Mouse (Mus musculus): ENCODE data around the gene Zdhhc6.

Zdhhc6 gene

DNA sequence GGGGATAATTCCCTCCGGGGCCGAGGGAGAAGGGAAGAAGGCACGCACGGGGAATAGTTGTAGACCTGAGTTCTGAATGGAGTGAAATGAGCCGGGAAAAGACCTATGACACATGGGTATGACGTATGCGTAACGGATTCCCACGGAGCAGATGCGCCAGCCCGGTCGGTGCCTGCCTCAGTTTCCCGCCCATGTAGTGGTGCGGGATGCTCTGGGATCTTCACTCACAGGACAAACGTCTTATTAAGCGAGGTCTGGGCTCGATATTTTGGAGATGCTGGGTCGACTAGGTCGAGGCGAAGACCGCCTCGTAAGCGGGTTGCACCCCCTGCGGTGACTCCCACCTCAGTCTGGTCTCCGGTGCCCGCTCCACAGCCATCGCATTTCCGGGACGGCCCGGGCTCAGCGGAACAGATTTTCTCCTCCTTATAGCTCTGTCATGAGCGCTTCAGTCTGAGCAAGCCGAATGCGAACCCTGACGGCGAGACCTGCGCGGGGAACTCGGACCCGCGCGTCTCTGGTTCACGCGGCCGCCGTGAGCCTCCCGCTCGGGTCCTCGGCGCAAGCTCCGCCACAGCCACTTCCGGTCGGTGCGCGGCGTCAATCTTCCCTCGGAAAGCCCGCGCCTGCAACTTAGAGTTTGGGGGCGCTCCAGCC lies at the start of gene Zdhhc6:
Gene Zdhhc6, minus strand, starts transcription at position 581 of the 657 bp plus-strand sequence.
- DNase-seq, result peak; percentile 87

DNA sequence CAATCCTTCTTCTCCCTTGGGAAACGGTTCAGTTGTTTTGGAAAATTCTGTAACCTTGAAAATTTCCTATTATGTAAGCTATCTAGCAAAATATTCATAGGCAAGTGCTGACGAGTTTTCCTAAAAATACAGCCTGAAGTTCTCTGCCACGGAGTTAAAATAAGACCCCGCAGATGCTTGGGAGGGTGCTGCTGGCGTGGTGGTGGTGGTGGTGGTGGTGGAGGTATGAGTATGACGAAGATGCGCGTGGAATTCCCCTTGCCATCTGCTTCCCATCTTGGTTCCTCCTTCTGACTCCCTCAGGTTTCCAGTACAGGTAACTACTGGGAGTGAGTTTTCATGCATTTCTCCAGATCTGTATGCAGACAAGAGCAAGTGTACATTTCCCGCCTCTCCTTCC lies 46.8 kb upstream of the Zdhhc6 start:
- no peak for DNase-seq

DNA sequence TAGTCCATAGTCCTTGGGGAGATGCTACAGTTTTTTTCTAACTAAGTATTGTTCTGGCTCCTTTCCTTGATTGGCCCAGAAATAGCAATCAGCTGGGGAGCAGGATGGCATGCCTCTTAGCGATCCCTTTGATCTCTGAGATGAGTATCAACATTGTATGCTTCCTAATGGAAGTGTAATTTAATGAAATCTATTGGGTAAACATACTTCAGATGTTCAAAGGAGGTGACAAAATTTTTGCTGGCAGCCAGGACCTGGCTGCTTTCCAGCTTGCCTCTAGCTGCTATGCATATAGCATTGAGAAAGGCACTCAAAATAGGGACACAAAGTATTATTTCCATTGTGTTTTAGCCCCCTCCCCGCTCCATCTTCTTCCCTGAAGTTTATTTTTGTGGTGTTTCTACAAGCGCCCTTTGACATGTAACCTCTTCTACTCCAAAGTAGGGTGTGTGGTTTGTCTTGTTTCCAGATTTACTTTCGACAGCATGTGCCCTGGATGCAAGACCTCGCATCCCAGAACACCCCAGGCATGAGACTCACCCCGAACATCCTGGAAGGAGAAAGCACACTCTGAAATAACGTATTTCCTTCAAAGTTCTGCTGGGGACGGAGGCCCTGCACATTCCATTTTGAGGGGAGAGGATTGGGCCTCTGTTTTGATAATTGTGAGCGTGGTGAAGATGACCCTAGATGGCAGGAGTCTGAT lies 35.0 kb upstream of the Zdhhc6 start:
- DNase-seq, result peak; percentile 33

DNA sequence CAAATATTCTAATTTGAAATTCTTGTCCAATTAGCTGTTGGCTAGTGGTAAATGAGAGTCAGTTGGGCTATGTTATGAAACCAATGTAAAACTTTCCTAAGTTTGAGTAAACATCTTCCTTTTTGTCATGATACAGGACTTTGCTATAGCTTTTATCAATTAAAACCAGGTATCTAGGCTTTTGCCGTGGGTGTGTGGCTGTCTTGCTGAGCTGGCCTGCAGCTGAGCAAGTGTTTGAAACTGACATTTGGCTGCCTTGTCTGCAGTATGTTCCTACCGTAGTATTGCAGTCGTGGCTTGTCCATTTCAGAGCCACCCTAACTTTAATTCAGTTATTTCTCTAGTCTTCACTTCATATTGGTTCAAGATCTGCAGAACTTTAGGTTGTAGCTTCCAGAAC lies 32.4 kb upstream of the Zdhhc6 start:
- DNase-seq, result no peak

DNA sequence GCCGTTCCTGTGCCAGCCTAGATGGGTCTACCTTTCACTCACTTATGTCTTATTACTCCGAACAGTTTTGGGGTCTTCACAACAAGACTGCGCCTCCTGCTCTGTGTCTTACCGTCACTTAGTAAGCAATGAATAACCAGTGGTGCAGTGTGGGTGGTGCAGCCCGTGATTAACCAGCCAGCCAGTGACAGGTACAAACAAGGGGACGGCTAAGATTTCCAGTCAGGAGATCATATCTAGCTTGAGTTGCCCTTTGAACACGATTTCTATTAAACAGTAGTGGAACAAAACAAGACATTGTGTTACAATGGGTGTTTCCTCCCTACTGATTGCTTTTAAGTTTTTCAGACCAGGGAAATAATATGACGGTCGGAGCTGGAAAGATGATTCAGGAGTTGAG lies 27.4 kb upstream of the Zdhhc6 start:
- no peak for DNase-seq

DNA sequence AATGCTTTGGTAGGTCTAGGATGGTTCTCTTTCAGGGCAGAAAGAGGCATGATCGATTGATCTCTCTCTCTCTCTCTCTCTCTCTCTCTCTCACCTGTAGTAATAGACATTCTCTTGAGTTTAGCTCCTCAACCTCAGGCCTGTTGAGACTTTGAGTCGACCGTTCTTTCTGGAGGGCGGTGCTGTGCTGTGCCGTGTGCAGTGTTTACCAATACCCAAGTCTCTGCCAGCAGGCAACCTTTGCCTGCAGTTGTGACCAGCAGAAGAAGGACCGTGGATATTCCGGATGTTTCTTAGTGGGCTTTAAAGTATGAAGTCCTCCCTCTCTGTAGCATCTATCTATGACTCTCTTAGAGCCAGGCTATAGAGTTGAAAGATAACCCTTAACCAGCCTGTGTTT lies 26.6 kb upstream of the Zdhhc6 start:
- DNase-seq, result no peak

DNA sequence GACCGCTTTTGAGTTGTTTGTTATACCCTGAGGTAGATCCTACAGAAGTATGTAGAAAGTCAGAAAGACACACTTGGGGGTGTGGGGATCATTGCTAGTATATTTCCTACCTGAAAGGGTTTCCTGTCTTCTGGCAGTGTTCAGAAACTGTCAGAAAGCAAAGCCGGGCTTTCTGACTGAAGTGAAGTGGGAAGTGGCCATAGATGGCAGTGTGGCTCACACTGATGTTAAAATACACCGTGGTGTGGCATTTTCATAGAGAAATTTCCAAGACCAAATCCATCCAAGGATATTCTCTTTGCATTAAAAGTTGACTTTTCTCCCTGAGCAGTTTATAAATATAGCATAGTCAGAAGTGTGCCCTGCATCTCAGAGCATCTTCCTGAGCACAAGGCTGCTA lies 25.5 kb upstream of the Zdhhc6 start:
- DNase-seq, result no peak

DNA sequence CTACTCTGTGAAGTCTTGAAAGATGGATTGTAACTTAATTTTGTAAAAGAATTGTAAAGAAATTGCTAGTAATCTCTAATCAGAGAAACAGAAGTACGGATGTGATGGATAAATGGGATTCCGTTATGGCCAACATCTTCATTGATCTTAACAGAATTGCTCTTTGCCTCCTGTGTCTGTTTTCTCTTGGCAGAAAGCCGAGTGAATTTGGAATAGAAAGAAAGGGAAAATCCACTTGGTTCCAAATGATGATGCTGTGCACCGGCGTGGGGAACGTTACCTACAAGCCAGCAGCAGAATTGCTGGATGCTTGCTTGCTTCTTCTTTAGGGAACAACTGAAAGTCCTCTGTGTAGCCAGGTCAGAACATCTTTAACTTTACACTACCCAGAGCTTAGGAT lies 24.7 kb upstream of the Zdhhc6 start:
- DNase-seq, result no peak

DNA sequence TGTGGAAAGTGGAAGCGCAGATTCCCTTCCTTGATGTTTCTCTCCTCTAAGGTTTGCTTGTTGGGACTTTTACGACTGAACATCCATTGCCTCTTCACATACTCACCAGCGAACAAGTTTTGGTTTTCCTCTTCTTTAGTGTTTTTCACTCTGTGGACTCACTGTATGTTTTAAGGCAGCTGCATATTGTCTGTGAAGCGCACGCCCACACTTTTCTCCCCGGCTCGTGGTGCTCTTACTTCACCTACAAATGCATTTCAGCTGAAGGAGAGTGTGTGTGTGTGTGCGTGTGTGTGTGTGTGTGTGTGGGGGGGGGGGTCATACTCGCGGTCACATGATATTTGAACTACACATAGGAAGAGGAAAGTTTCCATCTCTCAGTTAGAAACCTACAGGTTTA lies 21.8 kb upstream of the Zdhhc6 start:
- no peak for DNase-seq

DNA sequence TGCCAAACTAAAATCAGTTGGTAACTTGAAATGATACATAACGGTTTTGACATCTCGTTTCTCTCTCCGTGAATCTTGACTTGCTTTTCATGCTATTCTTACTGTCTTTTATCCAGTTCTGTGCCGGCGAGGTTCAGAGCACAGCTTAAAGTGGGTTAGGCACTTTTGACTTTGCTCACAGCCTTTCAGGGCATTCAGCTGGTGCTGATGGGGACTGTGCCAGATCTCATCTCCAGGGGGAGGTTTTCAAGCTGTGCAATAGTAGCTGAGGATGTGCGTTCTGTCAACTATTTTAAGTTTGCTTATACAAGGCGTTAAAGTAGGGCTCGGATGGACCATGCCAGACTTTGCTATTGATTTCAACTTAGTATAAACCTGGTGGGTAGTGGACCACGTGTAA lies 21.2 kb upstream of the Zdhhc6 start:
- DNase-seq, result peak; percentile 14

DNA sequence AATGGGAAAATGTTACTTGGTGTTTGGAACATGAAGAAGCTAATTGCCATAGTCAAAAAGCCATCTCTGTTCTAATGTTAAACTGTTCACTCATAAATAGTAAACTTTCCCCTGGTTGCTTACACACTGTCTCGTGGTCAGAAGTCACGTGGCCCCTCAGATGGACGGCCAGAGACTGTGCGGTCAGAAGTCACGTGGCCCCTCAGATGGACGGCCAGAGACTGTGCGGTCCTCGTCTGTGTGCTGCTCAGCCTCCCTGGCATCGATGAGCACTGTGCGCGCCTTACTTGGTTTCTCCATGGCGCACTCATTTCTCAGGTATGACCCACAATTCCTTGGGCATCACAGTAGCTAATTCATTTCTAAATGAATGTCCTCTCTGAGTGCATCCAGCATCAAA lies 20.6 kb upstream of the Zdhhc6 start:
- DNase-seq, result peak; percentile 51

DNA sequence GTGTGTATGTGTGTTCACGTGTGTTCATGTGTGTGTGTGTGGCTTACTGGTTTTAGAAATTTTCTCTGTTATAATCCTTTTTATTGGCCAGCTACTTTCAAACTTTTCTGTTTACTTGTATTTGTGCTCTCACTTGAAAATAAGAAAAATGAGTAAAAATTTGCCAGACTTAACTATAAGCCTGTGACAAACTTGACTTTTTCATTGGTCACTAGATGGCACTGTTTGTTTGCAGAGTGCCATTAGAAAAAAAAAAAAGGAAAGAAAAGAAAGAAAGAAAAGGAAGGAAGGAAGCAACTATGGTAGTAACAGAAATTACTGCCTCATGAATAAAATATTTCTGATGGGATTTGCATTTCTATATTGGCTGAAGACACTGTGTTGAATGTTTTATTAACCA lies 20.0 kb upstream of the Zdhhc6 start:
- peak; percentile 53 for DNase-seq

DNA sequence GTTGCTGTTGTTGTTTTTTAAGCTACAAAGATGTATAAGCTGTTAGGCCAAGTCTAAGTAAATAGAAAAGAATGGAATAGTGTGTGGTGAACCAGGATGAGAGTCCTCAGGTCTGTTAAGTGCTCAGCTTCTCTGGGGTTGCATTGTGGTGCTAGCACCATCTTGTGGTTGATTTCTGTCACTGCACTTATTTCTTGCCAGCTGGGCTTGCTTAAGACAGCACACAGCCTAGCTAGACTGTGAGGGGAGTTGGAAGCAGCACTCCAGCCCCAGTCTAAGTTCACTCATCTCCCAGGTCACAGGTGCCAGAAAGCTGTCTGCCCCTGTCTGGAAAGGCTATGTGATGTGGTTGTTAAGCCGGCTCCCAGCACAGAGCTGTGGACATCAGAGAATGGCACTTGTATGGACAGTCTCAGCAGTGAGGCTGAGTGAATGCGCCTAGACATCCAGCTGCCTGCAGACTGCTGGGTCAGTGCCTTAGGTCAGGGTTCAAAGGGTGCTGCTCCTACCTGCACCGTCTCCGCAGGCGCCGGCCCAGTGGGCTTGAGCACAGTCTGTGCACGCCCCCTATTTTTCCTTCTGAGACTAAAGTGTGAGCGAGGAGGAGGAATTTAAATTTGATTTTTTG lies 16.9 kb upstream of the Zdhhc6 start:
- DNase-seq, result peak; percentile 82

DNA sequence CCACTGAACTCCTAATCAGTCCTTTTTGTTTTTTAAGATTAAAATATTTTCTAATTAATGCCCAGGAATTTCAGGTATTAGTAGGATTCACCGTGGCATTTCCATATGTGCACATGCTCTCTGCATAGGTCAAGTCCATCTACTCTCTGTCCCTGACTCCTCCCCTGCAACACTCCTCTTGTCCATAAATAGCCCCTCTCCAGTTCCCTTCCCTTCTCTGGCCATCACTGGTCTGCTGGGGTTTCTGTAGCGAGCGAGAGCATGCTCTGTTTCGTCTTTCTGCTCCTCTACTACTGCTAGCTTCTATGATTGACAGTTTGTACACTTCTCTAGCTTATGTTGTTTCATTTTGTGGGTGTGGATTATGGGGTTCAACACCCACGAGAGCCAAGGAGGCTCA lies 15.9 kb upstream of the Zdhhc6 start:
- DNase-seq, result no peak

DNA sequence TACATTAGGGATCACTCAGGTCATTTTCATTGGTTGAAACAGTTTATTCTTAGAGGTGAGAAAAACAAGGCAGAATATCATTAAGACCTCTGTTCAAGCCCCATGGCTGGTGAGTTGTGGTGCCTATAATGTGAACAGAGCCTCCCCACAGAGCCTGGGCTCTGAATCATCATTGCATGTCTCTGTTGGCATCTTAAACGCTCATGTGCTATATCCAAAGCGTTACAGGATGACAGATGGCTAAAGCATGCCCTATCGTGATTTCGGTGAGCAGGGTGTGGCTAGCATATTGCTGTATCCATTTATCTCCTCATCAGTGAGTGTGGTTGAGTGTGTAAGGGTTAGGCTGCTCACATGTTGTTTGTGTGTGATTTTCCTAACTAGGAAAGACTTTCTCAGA lies 11.7 kb upstream of the Zdhhc6 start:
- no peak for DNase-seq

DNA sequence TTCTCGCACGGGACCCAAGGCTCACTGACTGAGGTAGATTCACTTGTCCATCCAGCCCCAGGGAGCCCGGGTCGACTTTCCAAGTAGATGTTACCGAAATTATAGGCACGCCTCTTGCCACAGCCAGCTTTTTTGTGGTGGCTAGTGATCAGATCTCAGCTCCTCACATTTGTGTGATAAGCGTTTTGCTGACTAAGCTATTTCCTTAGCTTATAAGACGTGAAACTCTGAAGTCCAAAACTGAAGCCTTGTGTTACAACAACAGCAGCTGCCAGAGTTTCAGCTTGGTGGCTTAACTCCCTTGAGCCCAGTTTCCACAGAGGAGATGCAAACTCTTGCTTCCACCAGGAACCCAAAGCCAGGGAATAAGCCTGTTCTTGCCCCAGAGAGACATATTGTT lies 6.8 kb upstream of the Zdhhc6 start:
- no peak for DNase-seq

DNA sequence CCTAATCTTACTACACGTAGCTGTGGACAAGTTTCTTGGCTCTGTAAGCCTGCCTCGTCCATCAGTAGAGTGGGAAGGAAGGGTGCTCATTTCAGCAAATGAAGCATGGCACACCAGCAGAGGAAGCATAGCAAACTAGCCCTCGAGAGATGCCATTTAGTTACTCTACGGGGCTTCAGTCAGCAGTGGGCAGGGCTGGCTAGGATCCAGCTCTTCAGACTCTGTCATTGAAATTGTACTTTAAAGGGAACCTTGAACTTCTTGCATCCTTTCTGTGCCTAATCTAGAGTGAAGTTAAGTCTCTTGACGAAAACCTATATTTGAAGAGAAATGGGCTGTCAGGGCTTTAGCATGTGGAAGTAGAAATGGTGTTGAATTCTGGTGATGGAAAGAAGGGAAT lies 3.7 kb upstream of the Zdhhc6 start:
- DNase-seq, result no peak

DNA sequence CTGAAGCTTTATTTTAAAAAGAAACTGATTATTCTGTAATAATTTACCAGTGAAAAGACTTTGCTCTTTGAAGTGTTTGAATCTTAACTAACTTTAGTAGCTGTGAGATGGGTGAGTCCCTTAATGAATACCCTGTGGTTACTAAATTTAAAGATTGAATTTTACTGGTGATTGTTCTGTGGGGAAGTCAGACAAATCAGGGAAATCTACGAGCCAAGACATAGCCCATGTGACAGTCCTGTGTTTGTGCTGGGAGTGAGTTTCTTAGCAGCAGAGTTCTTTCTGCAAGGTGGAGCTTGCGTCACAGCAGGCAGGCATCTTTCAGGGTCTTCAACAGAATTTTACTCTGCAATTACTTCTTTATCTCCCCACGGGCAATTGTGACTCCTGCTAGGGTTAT lies 3.2 kb upstream of the Zdhhc6 start:
- no peak for DNase-seq

DNA sequence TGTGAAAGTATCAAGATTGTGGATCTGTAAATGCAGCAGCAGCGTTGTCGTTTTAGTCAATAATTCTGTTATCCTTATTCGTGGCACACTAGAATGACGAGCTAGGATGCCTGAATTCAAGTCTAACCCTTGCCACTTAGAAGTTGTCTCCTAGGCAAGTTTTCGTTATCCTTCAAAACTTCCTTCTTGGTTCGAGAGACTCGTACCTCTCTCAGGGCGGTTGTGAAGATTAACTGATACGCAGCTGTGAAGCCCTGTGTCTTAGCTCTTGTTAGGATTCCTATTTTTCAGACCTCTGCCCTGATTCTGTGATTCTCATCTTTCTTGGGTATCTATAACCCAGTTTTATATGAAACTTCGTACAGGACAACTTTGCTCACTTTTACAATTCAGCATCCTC lies 1.1 kb upstream of the Zdhhc6 start:
- no peak for DNase-seq

DNA sequence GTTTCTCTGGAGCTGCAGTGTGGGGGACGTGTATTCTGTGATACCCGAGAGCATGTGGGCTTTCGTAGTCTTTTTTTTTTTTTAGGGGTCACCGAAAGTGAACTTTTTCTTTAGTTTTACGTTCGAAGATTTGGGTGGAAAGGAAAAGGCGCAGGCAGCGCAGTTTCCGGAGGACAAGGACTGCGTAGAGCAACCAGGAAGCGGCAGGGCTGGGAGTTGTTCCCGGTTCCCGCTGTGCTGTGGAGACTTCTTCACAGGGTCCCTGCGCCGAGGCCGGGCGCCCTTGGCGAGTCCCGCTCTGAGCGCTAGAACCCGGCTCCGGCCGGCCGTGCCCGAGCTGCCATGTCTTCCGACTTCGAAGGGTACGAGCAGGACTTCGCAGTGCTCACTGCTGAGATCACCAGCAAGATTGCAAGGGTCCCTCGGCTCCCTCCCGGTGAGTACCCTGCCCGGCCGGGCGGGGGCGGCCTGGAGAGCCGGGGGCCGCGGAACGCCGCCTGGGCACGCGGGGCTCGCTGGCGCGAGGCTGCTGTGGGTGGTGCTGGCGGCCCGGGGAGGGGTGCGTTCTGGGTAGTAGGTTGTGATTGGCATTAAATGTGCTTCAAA lies 380 bp upstream of the Zdhhc6 start, which contains the start of gene Vti1a:
Gene Vti1a, plus strand, starts transcription at position 187 of the 606 bp plus-strand sequence.
- DNase-seq, result peak; percentile 92

DNA sequence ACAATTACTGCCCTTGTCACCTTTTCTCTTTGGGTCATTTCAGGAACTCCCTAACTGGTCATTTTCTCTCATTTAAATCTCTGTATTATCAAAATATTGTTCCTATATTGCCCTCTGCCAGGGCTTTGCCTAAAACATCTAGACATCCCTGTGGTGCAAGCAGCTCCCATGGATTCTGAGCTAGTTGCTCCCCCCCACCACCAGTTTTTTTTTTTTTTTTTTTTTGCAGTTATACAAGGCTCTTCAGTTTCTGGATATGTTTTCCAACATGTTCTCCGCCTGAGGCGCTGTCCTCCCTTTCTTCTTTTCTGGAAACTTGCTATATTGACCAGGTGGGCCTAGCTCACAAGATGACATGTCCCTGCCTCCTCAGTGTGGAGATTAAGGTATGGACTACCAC lies 2.2 kb downstream of the Zdhhc6 start:
- no peak for DNase-seq

DNA sequence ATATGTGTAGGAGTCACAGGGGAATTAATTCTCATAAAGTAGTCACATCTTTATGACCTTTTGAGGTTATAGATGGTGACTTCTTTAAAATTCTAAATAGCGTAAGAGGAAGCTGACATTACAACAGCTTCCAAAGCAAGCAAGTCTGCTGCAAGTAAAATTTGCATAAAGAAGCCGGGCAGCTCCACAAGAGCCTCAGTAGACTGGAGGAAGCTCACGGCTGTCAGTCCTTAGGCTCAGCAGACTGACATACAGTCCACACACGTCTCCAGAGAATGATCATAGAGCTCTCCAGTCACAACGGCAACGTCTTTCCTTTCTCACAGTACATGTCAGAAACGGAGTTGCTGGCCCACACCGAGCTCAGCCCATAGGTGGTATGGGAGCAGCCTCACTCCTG lies 4.0 kb downstream of the Zdhhc6 start:
- no peak for DNase-seq

DNA sequence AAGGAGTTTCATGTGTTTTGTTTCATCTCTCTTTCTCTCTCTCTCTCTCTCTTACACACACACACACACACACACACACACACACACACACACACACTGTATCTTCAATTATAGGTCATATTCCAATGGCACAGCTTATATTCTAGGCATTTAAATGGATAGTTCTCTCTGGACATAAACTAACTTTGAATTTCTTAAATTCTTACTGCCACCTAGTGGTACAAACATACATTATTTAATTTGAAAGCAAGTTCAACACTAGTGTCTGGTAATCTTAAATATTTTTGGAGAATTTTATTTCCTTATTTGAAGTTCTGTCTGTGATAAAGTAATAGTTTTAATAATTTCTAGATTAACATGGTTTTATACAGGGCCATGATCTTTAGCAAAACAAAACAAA lies 10.8 kb downstream of the Zdhhc6 start:
- DNase-seq, result no peak

DNA sequence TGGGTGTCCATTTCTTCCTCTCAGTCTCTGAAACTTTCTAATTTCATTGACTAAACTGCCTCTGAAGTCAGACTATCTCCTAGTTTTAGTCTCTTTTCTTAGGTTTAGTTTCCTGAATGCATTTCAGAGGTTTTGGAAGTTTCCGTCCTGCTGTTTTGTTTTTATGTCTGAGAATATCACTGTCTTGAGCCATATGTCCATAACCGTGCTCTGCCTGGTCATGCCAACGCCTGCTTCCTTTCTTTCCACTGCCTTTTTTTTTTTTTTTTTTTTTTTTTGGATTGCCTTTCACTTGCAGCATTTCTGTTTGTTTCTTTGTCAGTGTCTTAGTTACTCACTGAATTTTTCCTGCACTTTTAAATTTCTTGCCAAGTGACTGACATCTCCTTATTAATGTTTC lies 15.3 kb downstream of the Zdhhc6 start:
- no peak for DNase-seq
